Mouse (Mus musculus) lung, postnatal 14 days (tissue): ENCODE measurements around the gene Trappc6a.
A peak's percentile ranks its signal among the peaks of the same experiment; 100 is the strongest.

ENCODE experiments used
- DNase-seq: peaks from one replicate; pipeline ENCODE4 v3.0.0; 2021

The Trappc6a gene

GRCm38 (mm10) chr7:19561765-19562642 is 53.8 kb downstream of the Trappc6a start:
- peak; percentile 93 for DNase-seq

GRCm38 (mm10) chr7:19562643-19563410 is 54.6 kb downstream of the Trappc6a start, which contains the start of gene Ppp1r37:
Ppp1r37 (minus strand) TSS chr7:19563076.
- DNase-seq = no peak

DNA sequence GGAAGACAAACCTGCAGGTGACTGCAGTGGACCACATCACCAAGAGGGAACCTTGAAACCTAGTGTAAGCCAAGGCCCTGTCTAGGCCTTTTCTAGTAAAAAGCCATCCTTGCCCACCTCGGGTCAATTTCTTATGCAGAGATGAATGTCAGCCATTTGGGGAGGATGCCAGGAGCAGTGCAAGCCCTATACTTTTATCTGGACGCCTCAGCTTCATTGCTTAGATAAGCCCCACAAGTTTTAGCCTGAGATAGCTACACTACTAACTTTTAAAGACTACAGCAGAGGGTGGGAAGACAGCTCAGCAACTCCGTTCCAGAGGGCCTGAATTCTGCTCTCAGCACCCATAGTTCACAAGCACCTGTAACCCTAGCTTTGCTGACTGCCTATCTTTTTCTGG is 55.7 kb downstream of the Trappc6a start:
- DNase-seq = no peak

GRCm38 (mm10) chr7:19564455-19564854 is 56.3 kb downstream of the Trappc6a start:
- no peak for DNase-seq
